Mouse (Mus musculus): ENCODE data around the gene Ptger3. TPM values are rescaled to one million over a fixed set of nuclear protein-coding genes. Genes with fewer than 3 reads are reported as not detected.

The Ptger3 gene
- polyA plus RNA-seq, 1 experiment from 2014 or later = 4.1 TPM

GRCm38 (mm10) chr3:157579376-157579775 lies 12.7 kb downstream of the Ptger3 start:
- ATAC-seq (ENCODE audit: low FRiP score, low TSS enrichment) = no peak
- WGBS = 66% methylated on average over 2 of the region's 2 CpGs
- no peaks in the 10 kb centered on the region for H3K36me3 ChIP-seq (ENCODE audit: control insufficient read depth, insufficient read depth, low read length)
- H3K4me2 ChIP-seq (replicated peaks; ENCODE audit: low read depth, low read length) = no peak overlapping the region
- H3K27me3 ChIP-seq (ENCODE audit: control insufficient read depth, insufficient read depth, low read length) = no peaks in the 10 kb centered on the region
- no peaks in the 10 kb centered on the region for H3K4me1 ChIP-seq (ENCODE audit: control insufficient read depth, insufficient read depth, low read length)
- H3K27ac ChIP-seq (ENCODE audit: low read depth, low read length) = no peak overlapping the region
- no peaks in the 10 kb centered on the region for H3K9me3 ChIP-seq (ENCODE audit: control insufficient read depth, low read length)
- no peak overlapping the region for H3K9ac ChIP-seq (ENCODE audit: low read depth, low read length)
- H3K4me3 ChIP-seq (ENCODE audit: low read length) = no peak overlapping the region

GRCm38 (mm10) chr3:157580299-157580698 lies 13.6 kb downstream of the Ptger3 start:
- Histone ChIP-seq H3K9me3 (ENCODE audit: control insufficient read depth, low read length) (no peaks in the 10 kb centered on the region), H3K4me2 (replicated peaks; ENCODE audit: low read depth, low read length) (no peak overlapping the region), H3K36me3 (ENCODE audit: control insufficient read depth, insufficient read depth, low read length) (no peaks in the 10 kb centered on the region), H3K4me1 (ENCODE audit: control insufficient read depth, insufficient read depth, low read length) (no peaks in the 10 kb centered on the region), H3K9ac (ENCODE audit: low read depth, low read length) (no peak overlapping the region), H3K27ac (ENCODE audit: low read depth, low read length) (no peak overlapping the region), H3K27me3 (ENCODE audit: control insufficient read depth, insufficient read depth, low read length) (no peaks in the 10 kb centered on the region), H3K4me3 (ENCODE audit: low read length) (no peak overlapping the region)
- no peak for ATAC-seq (ENCODE audit: low FRiP score, low TSS enrichment)
- WGBS = 69% methylated on average over 4 of the region's 4 CpGs

GRCm38 (mm10) chr3:157581755-157582154 lies 15.1 kb downstream of the Ptger3 start:
- no peak for ATAC-seq (ENCODE audit: low FRiP score, low TSS enrichment)
- WGBS = 23% methylated on average over 2 of the region's 2 CpGs

GRCm38 (mm10) chr3:157582626-157583405 lies 16.1 kb downstream of the Ptger3 start:
- Histone ChIP-seq H3K9me3 (ENCODE audit: control insufficient read depth, low read length) (no peaks in the 10 kb centered on the region), H3K36me3 (ENCODE audit: control insufficient read depth, insufficient read depth, low read length) (no peaks in the 10 kb centered on the region), H3K27ac (ENCODE audit: low read depth, low read length) (no peak overlapping the region), H3K4me3 (ENCODE audit: low read length) (no peak overlapping the region), H3K4me2 (replicated peaks; ENCODE audit: low read depth, low read length) (no peak overlapping the region), H3K27me3 (ENCODE audit: control insufficient read depth, insufficient read depth, low read length) (no peaks in the 10 kb centered on the region), H3K9ac (ENCODE audit: low read depth, low read length) (no peak overlapping the region), H3K4me1 (ENCODE audit: control insufficient read depth, insufficient read depth, low read length) (no peaks in the 10 kb centered on the region)
- ATAC-seq (ENCODE audit: low FRiP score, low TSS enrichment) = no peak
- 61% methylated on average over 5 of the region's 5 CpGs for WGBS

More at GRCm38 (mm10) chr3:157581755-157582154, 15.1 kb downstream of the Ptger3 start:
- Histone ChIP-seq H3K9me3 (ENCODE audit: control insufficient read depth, low read length) (no peaks in the 10 kb centered on the region), H3K9ac (ENCODE audit: low read depth, low read length) (no peak overlapping the region), H3K27me3 (ENCODE audit: control insufficient read depth, insufficient read depth, low read length) (no peaks in the 10 kb centered on the region), H3K4me3 (ENCODE audit: low read length) (no peak overlapping the region), H3K4me2 (replicated peaks; ENCODE audit: low read depth, low read length) (no peak overlapping the region), H3K36me3 (ENCODE audit: control insufficient read depth, insufficient read depth, low read length) (no peaks in the 10 kb centered on the region), H3K27ac (ENCODE audit: low read depth, low read length) (no peak overlapping the region), H3K4me1 (ENCODE audit: control insufficient read depth, insufficient read depth, low read length) (no peaks in the 10 kb centered on the region)

- no peaks in the 10 kb centered on the region for H3K27me3 ChIP-seq (ENCODE audit: control insufficient read depth, insufficient read depth, low read length)
- no peaks in the 10 kb centered on the region for H3K9me3 ChIP-seq (ENCODE audit: control insufficient read depth, low read length)
These were observed 31.2 kb downstream of the Ptger3 start for GRCm38 (mm10) chr3:157597837-157598379.

GRCm38 (mm10) chr3:157604684-157605410 lies 38.2 kb downstream of the Ptger3 start:
- no peak overlapping the region for H3K27ac ChIP-seq (ENCODE audit: low read depth, low read length)
- H3K9me3 ChIP-seq (ENCODE audit: control insufficient read depth, low read length) = no peaks in the 10 kb centered on the region
- H3K4me2 ChIP-seq (replicated peaks; ENCODE audit: low read depth, low read length) = no peak overlapping the region
- no peak overlapping the region for H3K9ac ChIP-seq (ENCODE audit: low read depth, low read length)
- no peaks in the 10 kb centered on the region for H3K27me3 ChIP-seq (ENCODE audit: control insufficient read depth, insufficient read depth, low read length)
- H3K36me3 ChIP-seq (ENCODE audit: control insufficient read depth, insufficient read depth, low read length) = no peaks in the 10 kb centered on the region
- WGBS = 78% methylated on average over 6 of the region's 6 CpGs
- no peaks in the 10 kb centered on the region for H3K4me1 ChIP-seq (ENCODE audit: control insufficient read depth, insufficient read depth, low read length)
- no peak for ATAC-seq (ENCODE audit: low FRiP score, low TSS enrichment)
- no peak overlapping the region for H3K4me3 ChIP-seq (ENCODE audit: low read length)

More at GRCm38 (mm10) chr3:157597837-157598379, 31.2 kb downstream of the Ptger3 start:
- no peak for ATAC-seq (ENCODE audit: low FRiP score, low TSS enrichment)
- no peak overlapping the region for H3K4me2 ChIP-seq (replicated peaks; ENCODE audit: low read depth, low read length)
- H3K36me3 ChIP-seq (ENCODE audit: control insufficient read depth, insufficient read depth, low read length) = no peaks in the 10 kb centered on the region
- H3K9ac ChIP-seq (ENCODE audit: low read depth, low read length) = no peak overlapping the region
- no peak overlapping the region for H3K4me3 ChIP-seq (ENCODE audit: low read length)
- no peak overlapping the region for H3K27ac ChIP-seq (ENCODE audit: low read depth, low read length)
- H3K4me1 ChIP-seq (ENCODE audit: control insufficient read depth, insufficient read depth, low read length) = no peaks in the 10 kb centered on the region
- 80% methylated on average over 7 of the region's 7 CpGs for WGBS

GRCm38 (mm10) chr3:157605411-157605740 lies 38.7 kb downstream of the Ptger3 start:
- no peaks in the 10 kb centered on the region for H3K36me3 ChIP-seq (ENCODE audit: control insufficient read depth, insufficient read depth, low read length)
- no peak for ATAC-seq (ENCODE audit: low FRiP score, low TSS enrichment)
- no peak overlapping the region for H3K9ac ChIP-seq (ENCODE audit: low read depth, low read length)
- H3K27ac ChIP-seq (ENCODE audit: low read depth, low read length) = no peak overlapping the region
- H3K27me3 ChIP-seq (ENCODE audit: control insufficient read depth, insufficient read depth, low read length) = no peaks in the 10 kb centered on the region
- no peak overlapping the region for H3K4me2 ChIP-seq (replicated peaks; ENCODE audit: low read depth, low read length)
- H3K9me3 ChIP-seq (ENCODE audit: control insufficient read depth, low read length) = no peaks in the 10 kb centered on the region
- no peaks in the 10 kb centered on the region for H3K4me1 ChIP-seq (ENCODE audit: control insufficient read depth, insufficient read depth, low read length)
- H3K4me3 ChIP-seq (ENCODE audit: low read length) = no peak overlapping the region

- Histone ChIP-seq H3K4me2 (replicated peaks; ENCODE audit: low read depth, low read length) (no peak overlapping the region), H3K4me3 (ENCODE audit: low read length) (no peak overlapping the region), H3K36me3 (ENCODE audit: control insufficient read depth, insufficient read depth, low read length) (no peaks in the 10 kb centered on the region), H3K4me1 (ENCODE audit: control insufficient read depth, insufficient read depth, low read length) (no peaks in the 10 kb centered on the region), H3K27ac (ENCODE audit: low read depth, low read length) (no peak overlapping the region), H3K9ac (ENCODE audit: low read depth, low read length) (no peak overlapping the region), H3K27me3 (ENCODE audit: control insufficient read depth, insufficient read depth, low read length) (no peaks in the 10 kb centered on the region), H3K9me3 (ENCODE audit: control insufficient read depth, low read length) (no peaks in the 10 kb centered on the region)
- ATAC-seq (ENCODE audit: low FRiP score, low TSS enrichment) = no peak
- 47% methylated on average over 1 of the region's 1 CpGs for WGBS
These were observed 46.9 kb downstream of the Ptger3 start for GRCm38 (mm10) chr3:157613542-157613941.

- Histone ChIP-seq H3K9me3 (ENCODE audit: control insufficient read depth, low read length) (no peaks in the 10 kb centered on the region), H3K4me2 (replicated peaks; ENCODE audit: low read depth, low read length) (no peak overlapping the region), H3K9ac (ENCODE audit: low read depth, low read length) (no peak overlapping the region), H3K27ac (ENCODE audit: low read depth, low read length) (no peak overlapping the region), H3K4me1 (ENCODE audit: control insufficient read depth, insufficient read depth, low read length) (no peaks in the 10 kb centered on the region), H3K36me3 (ENCODE audit: control insufficient read depth, insufficient read depth, low read length) (no peaks in the 10 kb centered on the region), H3K4me3 (ENCODE audit: low read length) (no peak overlapping the region), H3K27me3 (ENCODE audit: control insufficient read depth, insufficient read depth, low read length) (no peaks in the 10 kb centered on the region)
- no peak for ATAC-seq (ENCODE audit: low FRiP score, low TSS enrichment)
These were observed 50.3 kb downstream of the Ptger3 start for GRCm38 (mm10) chr3:157616949-157617348.

All from kidney, embryonic 14.5 days (tissue).